Mouse (Mus musculus) midbrain, embryonic 11.5 days (tissue): ENCODE data around the gene Cnot8. TPM values are rescaled to one million over a fixed set of nuclear protein-coding genes. Genes with fewer than 3 reads are reported as not detected.

Source experiments
- ATAC-seq: fragments of 200-750 bp; cut with Nextera tagmentation; 2 replicates; pipeline ENCODE4 v1.8.0; 2017; ENCODE audit warnings: moderate TSS enrichment, moderate library complexity; ENCODE audit not compliant: low FRiP score
- DNase-seq: peaks from one replicate; pipeline ENCODE4 v3.0.0; 2015; ENCODE audit warnings: low spot score; ENCODE audit errors: missing footprints
- H3K27ac ChIP-seq: fragments of 300-500 bp; sonication (generic); 2 replicates; pipeline ENCODE4 v1.5.1; 2014; ENCODE audit warnings: low read depth, low read length
- H3K27me3 ChIP-seq: fragments of 300-500 bp; sonication (generic); 2 replicates; pipeline ENCODE4 v1.6.1; 2014; ENCODE audit warnings: mild to moderate bottlenecking, low read length, moderate library complexity, mixed read lengths; ENCODE audit not compliant: control insufficient read depth, insufficient read depth
- H3K36me3 ChIP-seq: fragments of 300-500 bp; sonication (generic); 2 replicates; pipeline ENCODE4 v1.6.1; 2014; ENCODE audit warnings: mild to moderate bottlenecking, low read length, moderate library complexity, mixed read lengths; ENCODE audit not compliant: control insufficient read depth, insufficient read depth
- H3K4me1 ChIP-seq: fragments of 300-500 bp; sonication (generic); 2 replicates; pipeline ENCODE4 v1.6.1; 2014; ENCODE audit warnings: low read length; ENCODE audit not compliant: control insufficient read depth, insufficient read depth
- H3K4me2 ChIP-seq: fragments of 300-500 bp; sonication (generic); 2 replicates; pipeline ENCODE4 v1.6.1; 2014; ENCODE audit warnings: mild to moderate bottlenecking, moderate library complexity
- H3K4me3 ChIP-seq: fragments of 300-500 bp; sonication (generic); 2 replicates; pipeline ENCODE4 v1.5.1; 2014; ENCODE audit warnings: low read depth, low read length
- H3K9ac ChIP-seq: fragments of 300-500 bp; sonication (generic); 2 replicates; pipeline ENCODE4 v1.6.1; 2014; ENCODE audit warnings: low read length
- H3K9me3 ChIP-seq: fragments of 300-500 bp; sonication (generic); 2 replicates; pipeline ENCODE4 v1.6.1; 2016; ENCODE audit warnings: low read length; ENCODE audit not compliant: control insufficient read depth
- WGBS: fragments of 180-500 bp; shearing (Covaris S2); extraction: QIAGEN DNeasy Blood & Tissue Kit; methylation state at CpG from one replicate; pipeline ENCODE4 v1.1.7; 2014; 5-methylcytosine and 5-hydroxymethylcytosine counted together
- polyA plus RNA-seq: library from polyadenylated mRNA; unstranded; fragments of >200 nt; fragmentation: Nextera tagmentation; extraction: Ambion mirVana; gene quantifications from 2 replicates; pipeline ENCODE4 v1.2.1, GENCODE M21; 2014

The Cnot8 gene
- polyA plus RNA-seq, 1 experiment from 2014 or later: 110 TPM

GRCm38 (mm10) chr11:58100006-58100405, 3.9 kb upstream of the Cnot8 start:
- H3K9me3 ChIP-seq: no peaks in the 10 kb centered on the region
- peaks cover 9% of the 10 kb centered on the region for H3K4me1 ChIP-seq
- no peak overlapping the region for H3K4me3 ChIP-seq
- DNase-seq (peak; percentile 17), ATAC-seq (no peak)
- WGBS: 84% methylated on average over 2 of the region's 2 CpGs
- H3K9ac ChIP-seq: no peak overlapping the region
- H3K27ac ChIP-seq: no peak overlapping the region
- no peaks in the 10 kb centered on the region for H3K36me3 ChIP-seq
- no peaks in the 10 kb centered on the region; the same call in none of the 2 replicates for H3K27me3 ChIP-seq
- H3K4me2 ChIP-seq: no peak overlapping the region

DNA sequence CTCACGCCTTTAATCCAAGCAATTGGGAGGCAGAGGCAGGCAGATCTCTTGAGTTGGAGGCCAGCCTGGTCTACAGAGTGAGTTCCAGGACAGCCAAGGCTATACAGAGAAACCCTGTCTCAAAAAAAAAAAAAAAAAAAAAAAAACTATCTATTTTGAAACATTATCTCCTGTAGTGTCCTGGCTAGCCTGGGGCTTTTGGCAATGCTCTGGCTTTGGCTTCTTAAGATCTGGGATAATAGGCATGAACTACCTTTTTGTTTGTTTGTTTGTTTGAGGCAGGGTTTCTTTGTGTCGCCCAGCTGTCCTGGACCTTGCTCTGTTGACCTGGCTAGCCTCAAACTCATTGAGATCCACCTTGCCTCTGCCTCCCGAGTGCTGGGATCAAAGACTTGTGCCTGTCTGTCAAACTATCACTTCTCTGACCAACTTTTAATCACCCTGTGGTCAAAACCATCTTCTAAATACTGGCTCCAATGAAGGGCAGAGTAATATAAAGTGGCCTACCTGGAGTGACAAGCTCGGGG, 2.7 kb upstream of the Cnot8 start:
- no peak overlapping the region for H3K9ac ChIP-seq
- H3K27me3 ChIP-seq: no peaks in the 10 kb centered on the region; the same call in 1 of the 2 replicates
- H3K9me3 ChIP-seq: no peaks in the 10 kb centered on the region
- no peak overlapping the region for H3K27ac ChIP-seq
- no peak overlapping the region for H3K4me3 ChIP-seq
- 91% methylated on average over 4 of the region's 4 CpGs for WGBS
- H3K4me1 ChIP-seq: peaks cover 10% of the 10 kb centered on the region
- no peaks in the 10 kb centered on the region for H3K36me3 ChIP-seq
- ATAC-seq: no peak
- H3K4me2 ChIP-seq: no peak overlapping the region
- DNase-seq: peak; percentile 70

DNA sequence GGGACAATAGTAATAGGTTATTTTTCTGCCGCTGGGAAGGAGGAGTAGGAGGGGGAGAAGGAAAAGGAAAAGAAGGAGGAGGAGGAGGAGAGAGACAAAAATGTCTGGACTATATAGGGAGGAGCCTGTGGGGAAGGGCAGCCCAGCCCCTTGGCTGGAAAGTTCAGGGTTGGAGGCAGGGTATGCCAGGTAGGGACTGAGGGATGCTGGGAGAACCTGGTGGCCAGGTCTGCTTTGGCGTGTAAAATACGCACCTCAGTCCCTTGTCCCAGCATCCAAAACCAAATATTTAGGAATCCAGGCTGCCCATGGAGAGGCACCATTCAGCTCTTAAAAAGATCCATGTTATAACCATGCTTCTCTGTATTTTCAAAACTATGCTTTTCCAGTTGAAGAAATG, 1.8 kb upstream of the Cnot8 start:
- Histone ChIP-seq H3K36me3 (no peaks in the 10 kb centered on the region), H3K9me3 (no peaks in the 10 kb centered on the region), H3K4me2 (no peak overlapping the region), H3K4me3 (no peak overlapping the region), H3K27ac (no peak overlapping the region), H3K4me1 (peaks cover 10% of the 10 kb centered on the region), H3K27me3 (no peaks in the 10 kb centered on the region; the same call in 1 of the 2 replicates), H3K9ac (no peak overlapping the region)
- ATAC-seq: no peak
- no peak for DNase-seq
- WGBS: 86% methylated on average over 3 of the region's 3 CpGs

GRCm38 (mm10) chr11:58102581-58103343, 1.2 kb upstream of the Cnot8 start:
- Histone ChIP-seq H3K27ac (no peak overlapping the region), H3K4me3 (no peak overlapping the region), H3K4me2 (no peak overlapping the region), H3K9me3 (no peaks in the 10 kb centered on the region), H3K4me1 (peaks cover 8% of the 10 kb centered on the region), H3K27me3 (no peaks in the 10 kb centered on the region; the same call in 1 of the 2 replicates), H3K9ac (no peak overlapping the region), H3K36me3 (no peaks in the 10 kb centered on the region)
- ATAC-seq (no peak), DNase-seq (peak; percentile 81)
- WGBS: 89% methylated on average over 9 of the region's 9 CpGs

DNA sequence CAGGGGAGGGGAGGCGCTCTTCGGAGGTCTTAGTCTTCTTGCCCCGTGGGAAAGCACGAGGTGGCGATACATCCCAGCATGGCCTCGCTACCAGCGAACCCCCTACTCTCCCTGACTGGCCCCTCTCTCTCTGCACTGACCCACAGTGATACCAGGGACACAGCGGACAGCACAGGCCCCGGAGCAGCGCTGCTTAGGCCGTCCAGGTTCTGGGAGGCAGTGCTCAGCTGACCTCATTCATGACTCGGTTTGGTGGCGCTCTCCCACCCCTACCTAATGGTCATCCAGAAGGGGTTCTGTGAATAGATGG, 654 bp upstream of the Cnot8 start:
- Histone ChIP-seq H3K4me3 (peak overlapping the region; percentile 77), H3K4me1 (peaks cover 7% of the 10 kb centered on the region), H3K9me3 (no peaks in the 10 kb centered on the region), H3K27me3 (no peaks in the 10 kb centered on the region; the same call in 1 of the 2 replicates), H3K4me2 (peak overlapping the region; percentile 47), H3K36me3 (no peaks in the 10 kb centered on the region), H3K27ac (no peak overlapping the region), H3K9ac (peak overlapping the region; percentile 87)
- no peak for DNase-seq
- ATAC-seq: peak; percentile 60; the same call in 1 of the 2 replicates
- 59% methylated on average over 13 of the region's 13 CpGs for WGBS

DNA sequence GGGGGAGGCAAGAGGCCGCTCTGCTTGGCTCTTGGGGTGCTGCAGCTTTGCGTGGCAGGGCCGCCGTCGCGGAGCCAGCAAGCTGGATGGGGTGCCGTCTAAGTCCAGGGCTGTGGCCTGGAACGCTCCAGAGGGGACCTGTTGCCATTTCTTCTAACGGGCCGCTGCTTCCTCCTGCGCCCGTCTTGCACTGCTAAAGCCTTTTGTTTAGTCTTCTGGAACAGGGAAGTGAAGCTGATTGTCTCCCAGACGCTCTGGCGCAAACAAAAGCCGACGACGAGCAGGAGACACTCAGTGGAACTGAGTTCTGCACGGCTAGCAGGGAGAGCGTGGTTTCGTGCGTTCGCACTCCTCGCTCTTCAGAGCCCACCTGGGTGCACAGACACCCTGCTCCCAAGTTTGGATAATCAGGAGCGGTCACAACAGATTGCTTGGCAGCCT, 418 bp downstream of the Cnot8 start:
- Histone ChIP-seq H3K4me1 (peaks cover 7% of the 10 kb centered on the region), H3K9ac (peak overlapping the region; percentile 87), H3K4me2 (peak overlapping the region; percentile 71), H3K27ac (peak overlapping the region; percentile 55), H3K4me3 (peak overlapping the region; percentile 77), H3K9me3 (no peaks in the 10 kb centered on the region), H3K36me3 (no peaks in the 10 kb centered on the region), H3K27me3 (no peaks in the 10 kb centered on the region)
- peak; percentile 94 for DNase-seq
- under 1% methylated on average over 24 of the region's 24 CpGs for WGBS
- ATAC-seq: peak; percentile 5

DNA sequence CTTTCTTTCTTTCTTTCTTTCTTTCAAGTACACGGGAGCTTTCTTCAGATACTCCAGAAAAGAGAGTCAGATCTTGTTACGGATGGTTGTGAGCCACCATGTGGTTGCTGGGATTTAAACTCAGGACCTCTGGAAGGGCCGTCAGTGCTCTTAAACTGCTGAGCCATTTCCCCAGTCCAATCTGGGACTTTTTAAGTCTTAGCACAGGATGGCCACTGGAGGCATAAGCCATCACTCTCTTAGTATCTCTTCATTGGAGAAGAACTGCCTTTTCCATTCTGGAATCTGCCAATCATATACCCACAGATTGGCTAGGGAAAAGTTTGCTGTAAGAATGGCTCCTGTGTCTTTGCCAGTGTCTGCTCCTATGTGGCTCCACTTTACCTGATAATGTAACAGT, 3.1 kb downstream of the Cnot8 start:
- Histone ChIP-seq H3K9ac (no peak overlapping the region), H3K4me2 (no peak overlapping the region), H3K27me3 (no peaks in the 10 kb centered on the region), H3K36me3 (peaks cover 15% of the 10 kb centered on the region), H3K9me3 (no peaks in the 10 kb centered on the region), H3K4me3 (no peak overlapping the region), H3K4me1 (peaks cover 7% of the 10 kb centered on the region), H3K27ac (no peak overlapping the region)
- no peak for DNase-seq
- WGBS: 55% methylated on average over 3 of the region's 3 CpGs
- no peak for ATAC-seq

- no peak overlapping the region for H3K4me3 ChIP-seq
- no peak overlapping the region for H3K4me2 ChIP-seq
- WGBS: 90% methylated on average over 4 of the region's 4 CpGs
- no peak overlapping the region for H3K9ac ChIP-seq
- H3K9me3 ChIP-seq: no peaks in the 10 kb centered on the region
- H3K27me3 ChIP-seq: no peaks in the 10 kb centered on the region
- no peak overlapping the region for H3K27ac ChIP-seq
- ATAC-seq (no peak), DNase-seq (no peak)
- peaks cover 7% of the 10 kb centered on the region for H3K4me1 ChIP-seq
- peaks cover 15% of the 10 kb centered on the region for H3K36me3 ChIP-seq
Observed at GRCm38 (mm10) chr11:58107664-58108337, 3.8 kb downstream of the Cnot8 start.

DNA sequence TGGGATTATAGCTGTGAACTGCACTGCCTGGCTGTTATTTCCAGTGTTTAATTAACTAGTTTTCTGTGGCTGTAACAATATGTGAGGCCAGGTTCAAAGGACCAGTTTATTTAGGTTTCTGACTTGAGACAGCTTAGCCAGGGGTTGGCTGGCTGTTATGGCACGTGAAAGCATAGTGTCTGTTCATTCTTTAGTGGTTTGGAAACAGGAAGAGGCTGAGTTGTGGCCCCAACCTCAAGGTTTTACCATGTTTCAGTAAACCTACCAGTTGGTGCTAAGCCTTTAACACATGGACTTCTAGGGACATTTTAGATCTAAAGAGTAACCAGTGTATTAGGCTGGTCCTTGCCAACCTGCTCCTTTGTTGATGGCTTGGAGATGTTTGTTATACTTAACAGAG, 12.6 kb downstream of the Cnot8 start:
- no peak overlapping the region for H3K4me3 ChIP-seq

More for the DNA sequence above, 12.6 kb downstream of the Cnot8 start:
- no peak for ATAC-seq
- Histone ChIP-seq H3K9ac (no peak overlapping the region), H3K36me3 (peaks cover 29% of the 10 kb centered on the region), H3K4me1 (no peaks in the 10 kb centered on the region), H3K27me3 (no peaks in the 10 kb centered on the region), H3K9me3 (no peaks in the 10 kb centered on the region), H3K4me2 (no peak overlapping the region), H3K27ac (no peak overlapping the region)
- DNase-seq: no peak
- WGBS: 92% methylated on average over 1 of the region's 1 CpGs
